Mouse (Mus musculus) spleen, embryonic (tissue): Measurements from ENCODE around the gene Ttpal.

ENCODE experiments used
- CTCF ChIA-PET: fragments of 350-600 bp; sonication (Branson Sonifier 250); formaldehyde crosslinking; loops from one replicate; lab custom pipeline; 2022; lab: Charles Lee

Ttpal gene

GRCm38 (mm10) chr2:163590996-163591395 is 11.1 kb upstream of the Ttpal start:
- CTCF ChIA-PET = no interaction called here

GRCm38 (mm10) chr2:163592084-163592483 is 10.0 kb upstream of the Ttpal start:
- CTCF ChIA-PET = interaction anchor here (0.6 kb wide), 1 partner anchor 183 kb away, joined by 4 read pairs; no protein-coding TSS in a partner anchor

- CTCF ChIA-PET = interaction anchor here (0.6 to 0.9 kb wide), 2 partner anchors 20 to 240 kb away, joined by 4 to 6 read pairs; no protein-coding TSS in a partner anchor
These were observed 8.4 kb upstream of the Ttpal start for GRCm38 (mm10) chr2:163593636-163594282.

GRCm38 (mm10) chr2:163595119-163595518 is 7.0 kb upstream of the Ttpal start:
- CTCF ChIA-PET = interaction anchor here (0.6 to 0.8 kb wide), 2 partner anchors 124 to 226 kb away, joined by 3 to 4 read pairs; no protein-coding TSS in a partner anchor

GRCm38 (mm10) chr2:163596057-163596872 is 5.8 kb upstream of the Ttpal start:
- CTCF ChIA-PET = interaction anchor here (1.0 kb wide), 1 partner anchor 44 kb away, joined by 3 read pairs; no protein-coding TSS in a partner anchor

- CTCF ChIA-PET = interaction anchor here (1.0 kb wide), 1 partner anchor 43 kb away, joined by 3 read pairs; no protein-coding TSS in a partner anchor
These were observed 5.3 kb upstream of the Ttpal start for GRCm38 (mm10) chr2:163596873-163597155.

GRCm38 (mm10) chr2:163597661-163598060 is 4.5 kb upstream of the Ttpal start:
- CTCF ChIA-PET = interaction anchor here (0.6 kb wide), 2 partner anchors 40 to 54 kb away, joined by 3 to 20 read pairs; no protein-coding TSS in a partner anchor

GRCm38 (mm10) chr2:163599226-163599625 is 2.9 kb upstream of the Ttpal start:
- CTCF ChIA-PET = interaction anchor here (0.6 to 1.6 kb wide), 3 partner anchors 19 to 240 kb away, joined by 3 to 5 read pairs (median 3); no protein-coding TSS in a partner anchor

GRCm38 (mm10) chr2:163601066-163601465 is 1.0 kb upstream of the Ttpal start:
- CTCF ChIA-PET = interaction anchor here (0.6 to 1.3 kb wide), 3 partner anchors 13 to 91 kb away, joined by 3 to 7 read pairs (median 6); no protein-coding TSS in a partner anchor

- CTCF ChIA-PET = interaction anchor here (1.3 kb wide), 1 partner anchor 23 kb away, joined by 6 read pairs; no protein-coding TSS in a partner anchor
These were observed 408 bp upstream of the Ttpal start for GRCm38 (mm10) chr2:163601712-163602100.

GRCm38 (mm10) chr2:163606161-163606560 is 4.0 kb downstream of the Ttpal start:
- CTCF ChIA-PET = no interaction called here

GRCm38 (mm10) chr2:163608008-163608407 is 5.9 kb downstream of the Ttpal start:
- CTCF ChIA-PET = no interaction called here

- CTCF ChIA-PET = interaction anchor here (0.7 kb wide), 1 partner anchor 28 kb away, joined by 3 read pairs; no protein-coding TSS in a partner anchor
These were observed 7.3 kb downstream of the Ttpal start for GRCm38 (mm10) chr2:163609281-163609975.

GRCm38 (mm10) chr2:163611176-163611575 is 9.1 kb downstream of the Ttpal start:
- CTCF ChIA-PET = interaction anchor here (1.2 kb wide), 1 partner anchor 28 kb away, joined by 5 read pairs; no protein-coding TSS in a partner anchor

- CTCF ChIA-PET = interaction anchor here (0.7 to 1.3 kb wide), 3 partner anchors 13 to 125 kb away, joined by 3 to 6 read pairs (median 6); no protein-coding TSS in a partner anchor
These were observed 11.1 kb downstream of the Ttpal start for GRCm38 (mm10) chr2:163613206-163613605.

- CTCF ChIA-PET = interaction anchor here (0.7 to 1.3 kb wide), 3 partner anchors 12 to 124 kb away, joined by 3 to 6 read pairs (median 6); no protein-coding TSS in a partner anchor
These were observed 11.9 kb downstream of the Ttpal start for GRCm38 (mm10) chr2:163613990-163614389.

GRCm38 (mm10) chr2:163615401-163615800 is 13.3 kb downstream of the Ttpal start:
- CTCF ChIA-PET = interaction anchor here (0.5 kb wide), 1 partner anchor 138 kb away, joined by 4 read pairs; no protein-coding TSS in a partner anchor

GRCm38 (mm10) chr2:163615906-163616651 is 14.0 kb downstream of the Ttpal start:
- CTCF ChIA-PET = no interaction called here

- CTCF ChIA-PET = interaction anchor here (1.1 to 1.3 kb wide), 2 partner anchors 13 to 51 kb away, joined by 3 to 4 read pairs; no protein-coding TSS in a partner anchor
These were observed 14.6 kb downstream of the Ttpal start for GRCm38 (mm10) chr2:163616652-163617227.
